Mouse (Mus musculus) 416B (cell line): ENCODE data around the gene Nol4l.

Source experiments
- DNase-seq: peaks from one replicate; pipeline ENCODE4 v3.0.0; 2011; ENCODE audit warnings: low read depth

Nol4l gene

DNA sequence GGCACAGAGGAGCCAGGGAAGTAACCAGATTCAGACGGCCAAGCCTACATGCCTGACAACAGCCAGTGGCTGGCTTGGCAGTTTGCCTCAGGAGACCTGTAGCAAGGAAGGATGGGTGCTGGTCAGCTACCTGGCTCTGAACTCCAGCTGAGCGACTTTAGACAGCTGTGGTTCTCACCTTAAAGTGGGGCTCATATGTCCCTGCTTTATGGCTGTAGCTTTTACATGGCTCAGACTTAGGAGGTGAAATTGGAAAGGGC, 48.0 kb downstream of the Nol4l start:
- DNase-seq, result no peak

DNA sequence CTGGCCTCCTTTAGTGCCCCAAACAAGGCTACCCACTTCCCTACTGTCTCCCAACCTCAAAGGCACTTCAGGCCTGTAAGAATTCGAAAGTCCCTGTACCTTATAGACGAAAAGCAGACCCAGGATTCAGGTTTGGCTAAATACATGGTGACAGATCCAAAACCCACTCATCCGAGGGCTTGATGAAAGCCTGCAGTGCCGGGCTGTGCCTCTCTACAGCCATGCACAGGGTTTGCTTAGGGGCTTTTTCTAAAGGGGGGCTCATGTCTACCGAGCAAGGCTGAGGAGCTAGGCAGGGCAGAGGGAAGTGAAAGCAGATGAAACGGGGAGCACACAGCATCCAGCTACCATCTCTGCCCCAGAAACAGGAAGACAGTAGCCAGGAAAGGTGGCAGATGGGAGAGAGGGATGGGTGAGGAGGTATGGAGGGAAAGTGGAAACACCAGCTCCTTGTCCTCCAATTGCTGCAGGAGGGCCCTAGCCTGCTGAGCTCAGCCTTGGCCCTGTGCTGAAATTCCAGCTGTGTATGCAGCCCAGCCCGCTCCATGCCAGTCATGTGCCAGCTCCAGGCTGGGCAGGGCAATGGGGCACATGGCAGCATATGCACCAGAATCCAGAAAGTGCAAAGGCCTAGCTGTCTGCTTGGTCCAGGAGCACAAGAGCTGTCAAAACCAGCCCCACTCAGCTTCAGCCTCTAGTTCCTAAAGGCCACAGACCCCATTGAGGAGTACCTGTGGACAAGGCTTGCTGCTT, 48.5 kb downstream of the Nol4l start:
- DNase-seq, result no peak

DNA sequence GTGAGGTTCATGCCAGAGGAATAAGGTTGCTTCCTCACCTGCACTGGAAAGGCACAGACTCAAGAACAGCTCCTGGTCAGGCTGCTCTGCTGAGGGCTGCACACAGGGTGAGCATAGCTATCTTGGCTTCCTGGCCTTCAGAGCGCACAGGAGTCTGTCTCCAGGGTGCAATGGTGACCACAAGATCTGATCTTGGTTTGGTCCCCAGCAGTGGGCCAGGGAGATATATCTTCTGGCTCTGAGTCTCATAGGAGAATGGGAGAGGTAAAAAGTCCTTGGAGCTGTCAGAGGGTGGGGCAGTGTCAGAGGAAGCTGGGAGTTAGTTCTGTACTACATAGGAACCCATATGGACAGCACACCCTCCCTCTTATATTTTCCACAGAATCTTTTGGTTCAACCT, 50.3 kb downstream of the Nol4l start:
- DNase-seq, result peak; percentile 55

GRCm38 (mm10) chr2:153478583-153478982, 51.2 kb downstream of the Nol4l start:
- peak; percentile 76 for DNase-seq

GRCm38 (mm10) chr2:153475114-153476112, 54.4 kb downstream of the Nol4l start:
- DNase-seq, result peak; percentile 21

GRCm38 (mm10) chr2:153470983-153471382, 58.8 kb downstream of the Nol4l start:
- no peak for DNase-seq

GRCm38 (mm10) chr2:153469764-153470163, 60.0 kb downstream of the Nol4l start:
- DNase-seq, result no peak

DNA sequence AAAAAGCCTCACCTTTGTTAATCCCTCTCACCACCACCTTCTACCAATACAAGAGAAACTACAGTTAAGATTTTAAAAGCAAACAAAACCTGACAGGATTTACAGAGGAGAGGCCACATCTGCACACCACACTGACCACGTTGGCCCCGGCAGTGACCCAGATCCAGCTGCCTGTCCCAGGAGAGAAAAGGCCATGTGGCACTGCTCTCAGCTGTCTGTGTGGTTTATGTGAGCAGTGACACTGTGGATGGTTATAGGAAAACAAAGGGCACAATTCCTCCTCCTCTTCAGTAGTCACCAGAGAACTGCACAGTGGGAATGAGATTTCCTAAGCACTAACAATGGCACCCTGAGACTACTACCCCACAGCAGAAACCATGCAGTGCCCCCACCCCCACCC, 60.5 kb downstream of the Nol4l start:
- no peak for DNase-seq

DNA sequence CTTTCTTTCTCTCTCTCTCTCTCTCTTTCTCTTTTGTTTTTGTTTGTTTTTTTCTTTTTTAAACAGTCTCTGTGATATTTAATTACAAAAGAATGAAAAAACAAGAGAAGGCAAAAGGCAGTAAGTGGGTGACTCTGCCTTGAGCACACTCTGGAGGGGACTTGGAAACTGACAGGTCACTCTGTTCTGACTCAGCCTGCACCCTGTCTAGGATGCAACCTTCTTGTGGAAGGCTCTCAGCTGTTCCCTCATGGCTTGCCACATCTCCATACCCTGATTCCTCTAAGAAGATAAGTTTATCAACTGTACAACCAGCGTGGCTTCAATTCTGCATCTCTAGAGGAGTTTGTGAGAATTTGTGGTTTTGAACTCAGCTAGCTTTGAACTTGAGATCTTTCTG, 62.4 kb downstream of the Nol4l start:
- peak; percentile 36 for DNase-seq

DNA sequence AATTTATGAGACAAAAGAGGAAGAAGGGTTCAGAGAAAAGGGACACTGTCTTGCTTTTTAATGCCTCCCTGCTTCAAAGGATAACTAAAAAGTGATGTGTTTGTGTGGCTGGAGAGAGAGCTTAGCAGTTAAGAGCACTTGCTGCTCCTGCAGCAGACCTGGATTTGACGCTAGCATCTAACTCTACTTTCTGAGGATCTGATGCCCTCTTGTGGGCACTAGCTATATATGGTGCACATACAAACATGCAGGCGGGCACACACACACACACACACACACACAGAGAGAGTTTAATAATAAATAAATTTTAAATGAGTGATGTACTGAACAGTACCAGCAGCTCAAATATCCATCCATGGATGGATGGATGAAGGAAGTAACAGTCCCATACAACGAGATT, 66.5 kb downstream of the Nol4l start:
- peak; percentile 56 for DNase-seq

DNA sequence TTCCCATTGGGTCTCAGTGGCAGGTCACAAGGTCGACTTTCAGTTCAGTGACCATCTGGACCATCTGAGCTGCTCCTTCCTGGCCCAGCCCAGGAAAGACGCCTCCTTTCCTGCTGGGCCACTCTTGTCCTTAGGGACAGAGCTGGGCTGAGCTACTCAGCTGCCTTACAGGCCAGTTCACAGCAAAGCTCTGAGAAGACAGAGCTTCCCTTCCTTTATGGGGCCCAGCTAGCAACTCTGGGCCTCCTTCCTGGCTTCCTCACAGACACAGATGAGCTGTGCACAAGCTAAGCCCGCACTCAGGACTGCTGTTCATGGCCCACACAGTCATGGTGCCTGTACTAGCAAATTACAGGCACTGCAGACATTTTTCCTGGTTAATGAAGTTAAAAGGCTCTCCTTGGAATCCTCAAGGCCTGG, 71.7 kb downstream of the Nol4l start:
- DNase-seq, result no peak

GRCm38 (mm10) chr2:153457467-153457866, 72.3 kb downstream of the Nol4l start:
- no peak for DNase-seq

DNA sequence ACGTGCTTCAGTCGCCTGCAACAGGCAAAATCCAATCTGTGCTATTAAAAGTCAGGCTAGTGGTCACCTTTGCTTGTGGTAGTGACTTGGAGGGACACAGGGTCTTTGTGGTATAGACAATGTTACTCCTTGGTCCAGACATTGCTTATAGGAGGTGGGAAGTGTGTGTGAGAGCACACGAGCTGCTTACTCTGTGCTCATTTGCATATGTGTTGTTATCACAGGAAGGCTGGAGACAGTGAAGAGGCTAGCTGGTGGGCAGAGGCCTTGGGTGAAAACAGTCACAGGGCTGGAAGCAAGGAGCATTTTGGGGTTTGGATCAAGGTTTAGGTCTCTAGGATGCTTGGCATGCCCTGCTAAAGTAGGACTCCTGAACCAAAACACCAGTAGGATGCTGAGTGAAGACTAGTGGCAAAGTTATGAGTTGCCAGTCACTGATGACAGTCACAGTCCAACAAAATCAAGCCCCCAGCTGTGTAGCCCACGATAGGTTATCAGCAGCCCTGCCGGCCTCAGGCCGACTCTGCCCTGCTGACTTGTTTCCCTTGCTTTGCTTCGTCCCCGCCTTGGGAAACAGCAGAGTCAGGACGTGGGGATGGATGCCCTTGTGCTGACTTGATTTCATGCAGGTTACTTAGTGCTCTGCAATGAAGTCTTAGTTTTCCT, 74.8 kb downstream of the Nol4l start:
- DNase-seq, result no peak

DNA sequence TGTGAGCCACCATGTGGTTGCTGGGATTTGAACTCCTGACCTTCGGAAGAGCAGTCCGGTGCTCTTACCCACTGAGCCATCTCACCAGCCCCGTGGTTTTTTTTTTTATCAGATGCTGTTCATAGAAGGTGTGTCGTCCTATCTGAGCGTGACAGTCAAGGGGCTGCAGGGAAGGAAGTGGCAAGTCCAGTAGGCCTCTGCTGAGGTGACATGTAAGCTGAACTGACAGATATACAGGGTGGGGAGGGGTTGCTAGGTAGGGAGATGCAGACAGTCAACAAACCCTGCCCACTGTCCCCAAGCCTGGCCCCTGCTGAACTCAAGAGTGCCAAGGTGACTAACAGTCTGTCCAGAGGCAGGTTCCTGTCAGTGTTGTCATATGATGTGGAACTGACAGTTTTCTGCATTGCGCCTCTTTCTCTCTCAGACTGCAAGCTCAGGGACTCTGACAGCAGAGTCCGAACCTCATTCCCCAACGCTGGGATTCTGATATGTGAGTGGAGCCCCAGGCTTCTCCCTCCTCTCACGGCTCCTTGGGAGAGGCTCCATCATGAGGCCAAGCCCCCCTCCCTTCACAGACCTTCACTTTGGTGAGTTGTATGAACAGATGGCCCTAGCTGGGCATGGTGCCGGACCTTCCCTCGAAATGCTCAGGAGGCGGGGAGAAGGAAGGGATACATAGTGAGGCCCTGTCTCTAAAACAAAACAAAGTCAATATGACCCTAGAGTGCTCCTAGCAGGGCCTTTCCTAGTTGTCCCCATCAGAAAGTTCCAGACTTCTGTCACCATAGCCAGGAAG, 75.6 kb downstream of the Nol4l start:
- peak; percentile 55 for DNase-seq

- no peak for DNase-seq
Measured at GRCm38 (mm10) chr2:153448519-153448918, 81.3 kb downstream of the Nol4l start.

- no peak for DNase-seq
Measured at GRCm38 (mm10) chr2:153447719-153448118, 82.1 kb downstream of the Nol4l start.

DNA sequence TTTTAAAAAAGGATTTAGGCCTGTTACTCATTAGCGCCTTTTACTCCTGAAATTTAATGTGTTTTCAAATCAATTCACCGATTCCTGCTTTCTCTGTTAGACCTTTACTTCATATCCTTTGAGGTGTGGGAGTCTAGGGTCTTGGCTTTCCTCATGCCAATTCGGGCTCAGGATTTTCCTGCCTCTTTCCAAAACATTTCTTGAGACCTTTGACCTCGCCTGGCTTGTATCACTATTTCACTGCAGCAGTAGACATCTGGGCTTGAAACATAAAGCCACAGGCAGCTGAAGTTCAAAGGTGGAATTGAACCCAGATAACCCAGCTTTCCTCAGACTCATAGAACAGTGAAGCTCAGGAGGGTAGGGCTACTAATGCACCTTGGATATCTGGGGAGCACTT, 83.3 kb downstream of the Nol4l start:
- DNase-seq, result no peak

GRCm38 (mm10) chr2:153446017-153446408, 83.8 kb downstream of the Nol4l start:
- peak; percentile 44 for DNase-seq

DNA sequence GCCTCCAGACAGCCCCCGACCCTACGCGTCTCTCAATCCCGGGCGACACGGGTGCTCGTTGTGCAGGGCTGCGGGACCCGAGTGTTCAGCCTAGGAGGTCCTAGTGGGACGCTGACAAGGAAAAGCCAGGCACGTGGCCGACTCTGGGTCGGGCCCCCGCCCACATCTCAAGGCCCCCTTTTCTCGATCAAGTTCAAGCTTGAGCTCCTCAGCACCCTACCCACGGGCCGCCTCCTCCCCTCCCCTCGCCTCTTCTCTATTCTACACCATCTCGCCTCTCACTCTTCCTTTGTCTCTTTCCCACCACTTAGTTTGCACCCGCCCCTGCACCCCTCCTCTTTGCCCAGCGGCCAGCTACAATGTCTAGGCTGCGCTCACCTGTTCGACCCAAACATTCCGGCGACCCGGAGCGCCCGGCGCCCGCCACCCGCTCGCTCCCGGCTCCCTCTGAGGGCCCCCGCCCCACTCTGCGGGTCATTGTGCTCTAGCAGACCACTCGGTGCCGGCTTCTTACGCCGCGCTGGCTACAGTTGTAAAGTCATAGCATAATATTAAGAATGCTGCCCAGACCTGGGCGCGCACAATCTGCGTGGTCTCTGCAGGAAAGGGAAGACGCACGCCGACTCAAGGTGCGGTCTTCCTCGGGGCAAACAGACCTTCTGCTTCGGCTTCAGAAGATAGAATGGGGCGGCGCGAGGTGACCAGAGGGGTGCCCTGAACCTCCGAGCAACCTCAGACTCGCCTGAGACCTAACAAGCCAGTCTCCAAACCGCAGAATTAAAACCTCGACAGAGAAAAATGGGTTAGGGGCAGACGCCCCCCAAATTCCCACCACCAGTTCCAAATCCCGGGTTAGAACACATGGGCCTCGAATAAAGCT, 84.4 kb downstream of the Nol4l start:
- no peak for DNase-seq

GRCm38 (mm10) chr2:153444254-153445136, 85.3 kb downstream of the Nol4l start:
- no peak for DNase-seq
